Mouse (Mus musculus): ENCODE data around the gene Dusp21. TPM values are rescaled to one million over a fixed set of nuclear protein-coding genes. Genes with fewer than 3 reads are reported as not detected.
A peak's percentile ranks its signal among the peaks of the same experiment; 100 is the strongest.

The Dusp21 gene
- not detected in 2 replicates for polyA plus RNA-seq (2015; fragmentation: Nextera tagmentation; extraction: Ambion mirVana)

- Histone ChIP-seq H3K4me2 (ENCODE audit: low read depth, low read length) (no peak within 1 kb of the TSS), H3K9me3 (ENCODE audit: control insufficient read depth, low read length) (no peaks in the 10 kb centered on the region), H3K27me3 (ENCODE audit: control insufficient read depth, insufficient read depth, low read depth, low read length) (no peaks in the 10 kb centered on the region), H3K36me3 (ENCODE audit: control insufficient read depth, insufficient read depth, low read length) (no peaks in the 10 kb centered on the region), H3K27ac (ENCODE audit: low read length) (no peak within 1 kb of the TSS), H3K4me3 (ENCODE audit: low read length) (no peak within 1 kb of the TSS), H3K4me1 (replicated peaks; ENCODE audit: control insufficient read depth, insufficient read depth, low read length) (no peaks in the 10 kb centered on the region), H3K9ac (ENCODE audit: low read length) (no peak within 1 kb of the TSS)
- WGBS = 90% methylated on average over 1 of the region's 1 CpGs
- ATAC-seq (ENCODE audit: low read depth) = no peak
Measured at GRCm38 (mm10) chrX:18145557-18145956, at the start of gene Dusp21. TSS of gene Dusp21 (plus strand) at chrX:18145857.

GRCm38 (mm10) chrX:18160734-18161442, 15.2 kb downstream of the Dusp21 start:
- Histone ChIP-seq H3K4me2 (ENCODE audit: low read depth, low read length) (peak overlapping the region; percentile 80), H3K4me3 (ENCODE audit: low read length) (peak overlapping the region; percentile 65), H3K9me3 (ENCODE audit: control insufficient read depth, low read length) (no peaks in the 10 kb centered on the region), H3K9ac (ENCODE audit: low read length) (no peak overlapping the region), H3K36me3 (ENCODE audit: control insufficient read depth, insufficient read depth, low read length) (no peaks in the 10 kb centered on the region), H3K27ac (ENCODE audit: low read length) (no peak overlapping the region), H3K27me3 (ENCODE audit: control insufficient read depth, insufficient read depth, low read depth, low read length) (no peaks in the 10 kb centered on the region), H3K4me1 (replicated peaks; ENCODE audit: control insufficient read depth, insufficient read depth, low read length) (no peaks in the 10 kb centered on the region)
- 61% methylated on average over 4 of the region's 4 CpGs for WGBS
- no peak for ATAC-seq (ENCODE audit: low read depth)

- Histone ChIP-seq H3K27me3 (ENCODE audit: control insufficient read depth, insufficient read depth, low read depth, low read length) (no peaks in the 10 kb centered on the region), H3K27ac (ENCODE audit: low read length) (peak overlapping the region; percentile 94), H3K9me3 (ENCODE audit: control insufficient read depth, low read length) (no peaks in the 10 kb centered on the region), H3K36me3 (ENCODE audit: control insufficient read depth, insufficient read depth, low read length) (no peaks in the 10 kb centered on the region), H3K4me1 (replicated peaks; ENCODE audit: control insufficient read depth, insufficient read depth, low read length) (no peaks in the 10 kb centered on the region), H3K9ac (ENCODE audit: low read length) (peak overlapping the region; percentile 84), H3K4me3 (ENCODE audit: low read length) (peak overlapping the region; percentile 65), H3K4me2 (ENCODE audit: low read depth, low read length) (peak overlapping the region; percentile 80)
- ATAC-seq (ENCODE audit: low read depth) = peak; percentile 66
- WGBS = 0% methylated on average over 24 of the region's 28 CpGs
Measured at GRCm38 (mm10) chrX:18161796-18162191, 16.1 kb downstream of the Dusp21 start.

GRCm38 (mm10) chrX:18162192-18162857, 16.7 kb downstream of the Dusp21 start, which contains the start of gene Kdm6a:
TSS of gene Kdm6a (plus strand) at chrX:18162575.
- Histone ChIP-seq H3K4me2 (ENCODE audit: low read depth, low read length) (peak within 1 kb of the TSS; percentile 80), H3K27me3 (ENCODE audit: control insufficient read depth, insufficient read depth, low read depth, low read length) (no peaks in the 10 kb centered on the region), H3K9me3 (ENCODE audit: control insufficient read depth, low read length) (no peaks in the 10 kb centered on the region), H3K27ac (ENCODE audit: low read length) (peak within 1 kb of the TSS; percentile 98), H3K9ac (ENCODE audit: low read length) (peak within 1 kb of the TSS; percentile 93), H3K4me3 (ENCODE audit: low read length) (peak within 1 kb of the TSS; percentile 86), H3K4me1 (replicated peaks; ENCODE audit: control insufficient read depth, insufficient read depth, low read length) (no peaks in the 10 kb centered on the region), H3K36me3 (ENCODE audit: control insufficient read depth, insufficient read depth, low read length) (no peaks in the 10 kb centered on the region)
- under 1% methylated on average over 42 of the region's 50 CpGs for WGBS
- peak; percentile 99 for ATAC-seq (ENCODE audit: low read depth)

GRCm38 (mm10) chrX:18162861-18163731, 17.4 kb downstream of the Dusp21 start:
- Histone ChIP-seq H3K36me3 (ENCODE audit: control insufficient read depth, insufficient read depth, low read length) (no peaks in the 10 kb centered on the region), H3K4me1 (replicated peaks; ENCODE audit: control insufficient read depth, insufficient read depth, low read length) (no peaks in the 10 kb centered on the region), H3K9ac (ENCODE audit: low read length) (peak overlapping the region; percentile 93), H3K27me3 (ENCODE audit: control insufficient read depth, insufficient read depth, low read depth, low read length) (no peaks in the 10 kb centered on the region), H3K4me2 (ENCODE audit: low read depth, low read length) (peak overlapping the region; percentile 56), H3K27ac (ENCODE audit: low read length) (peak overlapping the region; percentile 98), H3K9me3 (ENCODE audit: control insufficient read depth, low read length) (no peaks in the 10 kb centered on the region), H3K4me3 (ENCODE audit: low read length) (peak overlapping the region; percentile 86)
- WGBS = 0% methylated on average over 49 of the region's 95 CpGs
- peak; percentile 23 for ATAC-seq (ENCODE audit: low read depth)

GRCm38 (mm10) chrX:18163917-18164624, 18.4 kb downstream of the Dusp21 start:
- H3K36me3 ChIP-seq (ENCODE audit: control insufficient read depth, insufficient read depth, low read length) = no peaks in the 10 kb centered on the region
- H3K4me3 ChIP-seq (ENCODE audit: low read length) = peak overlapping the region; percentile 86
- H3K4me1 ChIP-seq (replicated peaks; ENCODE audit: control insufficient read depth, insufficient read depth, low read length) = no peaks in the 10 kb centered on the region
- peak overlapping the region; percentile 56 for H3K4me2 ChIP-seq (ENCODE audit: low read depth, low read length)
- WGBS = under 1% methylated on average over 10 of the region's 10 CpGs
- peak overlapping the region; percentile 98 for H3K27ac ChIP-seq (ENCODE audit: low read length)
- ATAC-seq (ENCODE audit: low read depth) = no peak
- H3K27me3 ChIP-seq (ENCODE audit: control insufficient read depth, insufficient read depth, low read depth, low read length) = no peaks in the 10 kb centered on the region
- peak overlapping the region; percentile 93 for H3K9ac ChIP-seq (ENCODE audit: low read length)
- H3K9me3 ChIP-seq (ENCODE audit: control insufficient read depth, low read length) = no peaks in the 10 kb centered on the region

- Histone ChIP-seq H3K4me2 (ENCODE audit: low read depth, low read length) (no peak overlapping the region), H3K27me3 (ENCODE audit: control insufficient read depth, insufficient read depth, low read depth, low read length) (no peaks in the 10 kb centered on the region), H3K9me3 (ENCODE audit: control insufficient read depth, low read length) (no peaks in the 10 kb centered on the region), H3K36me3 (ENCODE audit: control insufficient read depth, insufficient read depth, low read length) (no peaks in the 10 kb centered on the region), H3K9ac (ENCODE audit: low read length) (no peak overlapping the region), H3K4me1 (replicated peaks; ENCODE audit: control insufficient read depth, insufficient read depth, low read length) (no peaks in the 10 kb centered on the region), H3K27ac (ENCODE audit: low read length) (no peak overlapping the region), H3K4me3 (ENCODE audit: low read length) (no peak overlapping the region)
- ATAC-seq (ENCODE audit: low read depth) = no peak
- 48% methylated on average over 2 of the region's 2 CpGs for WGBS
Measured at GRCm38 (mm10) chrX:18165121-18165520, 19.5 kb downstream of the Dusp21 start.

GRCm38 (mm10) chrX:18166961-18167360, 21.3 kb downstream of the Dusp21 start:
- no peaks in the 10 kb centered on the region for H3K9me3 ChIP-seq (ENCODE audit: control insufficient read depth, low read length)
- 59% methylated on average over 3 of the region's 3 CpGs for WGBS
- H3K4me3 ChIP-seq (ENCODE audit: low read length) = no peak overlapping the region
- no peak for ATAC-seq (ENCODE audit: low read depth)
- no peak overlapping the region for H3K9ac ChIP-seq (ENCODE audit: low read length)
- no peaks in the 10 kb centered on the region for H3K4me1 ChIP-seq (replicated peaks; ENCODE audit: control insufficient read depth, insufficient read depth, low read length)
- no peaks in the 10 kb centered on the region for H3K36me3 ChIP-seq (ENCODE audit: control insufficient read depth, insufficient read depth, low read length)
- H3K27ac ChIP-seq (ENCODE audit: low read length) = no peak overlapping the region
- H3K27me3 ChIP-seq (ENCODE audit: control insufficient read depth, insufficient read depth, low read depth, low read length) = no peaks in the 10 kb centered on the region
- H3K4me2 ChIP-seq (ENCODE audit: low read depth, low read length) = no peak overlapping the region

Data from lung, embryonic 16.5 days (tissue).